Mouse (Mus musculus): ENCODE results near the gene Vmn1r169.
"Not testable (repeated sequence)": the region's sequence is repeated elsewhere in the genome, so short reads cannot be mapped to it uniquely, and the experiment has no call there.

Gene Vmn1r169

GRCm38 (mm10) chr7:23575226-23575625 lies at the start of gene Vmn1r169:
Gene Vmn1r169 (plus strand): TSS chr7:23575526.
- DNase-seq (ENCODE audit: low spot score) = not testable (repeated sequence)

GRCm38 (mm10) chr7:23539432-23539831 lies 35.9 kb upstream of the Vmn1r169 start, which contains the start of gene Vmn1r168:
Gene Vmn1r168 (plus strand): TSS chr7:23539732.
- DNase-seq (ENCODE audit: low spot score) = not testable (repeated sequence)

GRCm38 (mm10) chr7:23605875-23606274 lies 30.5 kb downstream of the Vmn1r169 start, which contains the start of gene Vmn1r170:
Gene Vmn1r170 (plus strand): TSS chr7:23606175.
- DNase-seq (ENCODE audit: low spot score) = not testable (repeated sequence)
